Mouse (Mus musculus) liver (tissue): Measurements from ENCODE around the gene Rab11fip3.
"Not testable (repeated sequence)": the region's sequence is repeated elsewhere in the genome, so short reads cannot be mapped to it uniquely, and the experiment has no call there.

Experiments
- DNase-seq: peaks from one replicate; pipeline ENCODE4 v3.0.0-alpha.2; 2020; ENCODE audit warnings: mixed read lengths

Rab11fip3 gene

DNA sequence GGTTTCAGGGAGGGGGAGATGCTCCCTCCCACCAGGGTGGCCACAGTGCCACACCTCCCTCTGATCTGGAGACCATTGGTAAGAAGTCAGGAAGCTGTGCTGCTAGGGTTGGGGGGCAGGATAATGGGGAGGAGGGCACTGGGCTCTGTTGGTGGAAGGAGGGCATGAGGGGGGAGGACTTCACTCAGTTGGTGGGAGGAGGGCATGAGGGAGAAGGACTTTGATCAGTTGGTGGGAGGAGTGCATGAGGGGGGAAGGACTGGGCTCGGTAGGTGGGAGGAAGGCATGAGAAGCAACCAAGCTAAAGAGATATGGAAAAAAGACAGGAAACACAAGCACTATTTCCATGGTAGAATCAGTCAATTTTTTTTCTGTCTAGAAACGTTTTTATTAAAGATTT, 11.5 kb upstream of the Rab11fip3 start:
- no peak for DNase-seq

DNA sequence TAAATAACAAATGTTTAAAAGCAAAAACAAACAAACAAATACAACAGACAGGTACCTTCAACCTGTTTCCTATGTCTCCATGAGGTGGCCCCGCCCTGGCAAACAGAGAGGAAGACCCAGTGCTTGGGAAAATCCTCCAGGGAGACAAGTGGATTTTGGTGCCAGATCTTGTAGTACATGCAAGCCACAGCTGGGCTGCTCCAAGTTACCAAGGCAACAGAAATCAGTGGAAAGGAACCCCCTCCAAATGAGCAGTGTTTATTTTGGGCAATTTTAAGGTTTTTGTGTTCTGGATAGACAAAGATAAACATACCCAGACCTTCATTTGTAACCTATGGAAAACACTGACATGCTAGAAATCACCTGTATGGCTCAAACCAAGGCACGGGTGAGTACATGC, 9.5 kb upstream of the Rab11fip3 start:
- DNase-seq, result no peak

DNA sequence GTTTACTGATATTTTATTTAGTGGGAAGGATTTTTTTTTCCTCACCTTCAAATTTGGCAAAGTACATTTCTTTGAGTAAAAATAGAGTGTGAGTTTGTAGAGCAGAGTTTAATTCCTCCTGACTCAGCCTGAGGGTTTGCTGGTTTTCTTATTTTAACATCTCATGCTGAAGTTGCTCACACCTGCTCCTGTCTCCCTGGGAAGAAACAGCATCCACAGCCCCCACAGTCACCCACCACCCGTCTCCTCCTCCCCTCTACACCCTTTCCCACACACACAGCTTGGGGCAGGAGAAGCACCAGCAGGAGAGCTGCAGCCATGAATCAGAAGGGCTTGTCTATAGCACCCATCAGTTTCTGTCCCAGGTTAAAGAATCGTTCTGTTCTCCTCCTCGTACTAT, 5.9 kb upstream of the Rab11fip3 start:
- no peak for DNase-seq

DNA sequence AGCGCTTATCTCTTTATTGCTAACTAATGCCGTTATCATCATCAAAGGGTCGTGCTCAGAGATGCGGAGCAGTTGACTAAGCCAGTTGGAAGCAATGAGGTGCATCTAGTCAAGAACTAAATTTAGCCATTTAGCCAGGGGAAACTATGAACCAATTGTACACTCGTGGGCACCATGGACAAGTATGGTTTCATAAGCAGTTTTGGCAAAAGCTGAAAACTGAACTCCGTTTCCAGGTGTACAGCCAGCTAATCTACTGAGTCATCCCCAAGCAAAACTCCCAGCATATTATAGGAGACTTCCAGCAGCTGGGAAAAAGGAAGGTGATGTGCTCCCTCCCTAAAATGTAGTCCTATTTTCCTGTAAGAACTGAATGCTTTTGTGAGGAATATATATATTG, 781 bp upstream of the Rab11fip3 start:
- DNase-seq, result no peak

DNA sequence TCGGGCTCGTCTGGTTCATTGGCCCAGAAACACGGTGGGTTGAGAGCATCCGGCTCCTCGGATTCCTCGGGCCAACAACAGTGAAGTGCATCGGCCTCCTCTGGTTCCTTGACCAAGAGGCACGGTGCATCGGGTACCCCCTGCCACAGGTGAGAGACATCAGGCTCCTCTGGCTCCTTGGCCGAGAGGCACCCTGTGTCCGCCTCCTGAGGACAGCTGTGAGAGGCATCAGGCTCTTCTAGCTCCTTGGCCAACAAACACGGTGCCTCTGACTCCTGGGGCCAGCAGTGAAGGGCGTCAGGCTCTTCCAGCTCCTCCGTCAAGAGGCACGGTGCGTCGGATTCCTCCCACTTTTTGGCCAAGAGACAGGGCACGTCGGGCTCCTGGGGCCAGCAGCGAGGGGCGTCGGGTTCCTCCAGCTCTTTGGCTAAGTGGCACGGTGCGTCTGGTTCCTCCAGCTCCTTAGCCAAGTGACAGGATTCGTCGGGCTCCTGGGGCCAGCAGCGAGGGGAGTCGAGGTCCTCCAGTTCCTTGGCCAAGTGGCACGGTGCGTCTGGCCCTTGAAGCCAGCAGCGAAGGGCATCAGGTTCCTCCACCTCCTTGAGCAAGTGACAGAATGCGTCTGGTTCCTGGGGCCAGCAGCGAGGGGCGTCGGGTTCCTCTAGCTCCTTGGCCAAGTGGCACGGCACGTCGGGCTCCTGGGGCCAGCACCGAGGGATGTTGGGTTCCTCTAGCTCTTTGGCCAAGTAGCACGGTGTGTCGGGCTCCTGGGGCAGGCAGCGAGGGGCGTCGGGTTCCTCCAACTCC, 1.1 kb downstream of the Rab11fip3 start:
- DNase-seq, result no peak

DNA sequence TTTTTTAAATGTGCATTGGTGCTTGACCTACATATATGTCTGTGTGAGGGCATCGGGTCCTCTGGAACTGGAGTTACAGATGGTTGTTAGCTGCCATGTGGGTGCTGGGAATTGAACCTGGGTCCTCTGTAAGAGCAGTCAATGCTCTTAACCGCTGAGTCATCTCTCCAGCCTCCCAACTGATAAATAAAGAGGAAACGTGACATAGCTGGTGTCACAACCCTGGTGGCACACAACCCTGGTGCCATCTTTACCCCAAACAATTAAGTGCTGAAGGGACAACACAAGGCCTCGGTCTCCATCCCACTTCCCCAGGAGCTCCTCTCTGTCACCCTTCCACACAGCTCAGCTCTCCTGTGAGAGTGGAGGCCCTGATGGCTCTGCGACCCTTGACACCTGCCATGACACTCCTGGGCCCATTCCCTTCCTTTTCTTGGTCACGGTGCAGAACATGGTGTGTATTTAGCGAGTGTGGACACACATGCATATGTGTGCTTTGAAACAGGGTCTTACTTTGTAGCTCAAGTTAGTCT, 2.8 kb downstream of the Rab11fip3 start:
- no peak for DNase-seq

DNA sequence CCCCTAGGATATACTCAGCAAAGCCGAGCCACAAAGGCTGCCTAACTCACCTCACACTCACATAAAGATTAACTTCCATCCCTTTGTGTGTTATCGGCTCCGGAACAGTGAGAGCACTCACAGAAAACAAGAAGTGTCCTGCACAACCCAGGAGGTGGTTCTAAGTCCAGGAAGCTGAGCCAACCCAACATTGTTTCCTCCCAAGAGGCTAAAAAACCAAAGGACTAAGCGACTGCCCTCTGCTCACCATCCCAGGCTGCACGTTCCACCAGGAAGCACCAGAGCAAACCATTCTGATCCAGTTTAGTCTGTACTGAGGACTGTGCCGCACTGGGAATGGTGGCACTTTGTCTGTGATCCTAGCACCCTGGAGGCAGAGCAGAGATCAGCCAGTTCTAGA, 4.4 kb downstream of the Rab11fip3 start:
- DNase-seq, result no peak

DNA sequence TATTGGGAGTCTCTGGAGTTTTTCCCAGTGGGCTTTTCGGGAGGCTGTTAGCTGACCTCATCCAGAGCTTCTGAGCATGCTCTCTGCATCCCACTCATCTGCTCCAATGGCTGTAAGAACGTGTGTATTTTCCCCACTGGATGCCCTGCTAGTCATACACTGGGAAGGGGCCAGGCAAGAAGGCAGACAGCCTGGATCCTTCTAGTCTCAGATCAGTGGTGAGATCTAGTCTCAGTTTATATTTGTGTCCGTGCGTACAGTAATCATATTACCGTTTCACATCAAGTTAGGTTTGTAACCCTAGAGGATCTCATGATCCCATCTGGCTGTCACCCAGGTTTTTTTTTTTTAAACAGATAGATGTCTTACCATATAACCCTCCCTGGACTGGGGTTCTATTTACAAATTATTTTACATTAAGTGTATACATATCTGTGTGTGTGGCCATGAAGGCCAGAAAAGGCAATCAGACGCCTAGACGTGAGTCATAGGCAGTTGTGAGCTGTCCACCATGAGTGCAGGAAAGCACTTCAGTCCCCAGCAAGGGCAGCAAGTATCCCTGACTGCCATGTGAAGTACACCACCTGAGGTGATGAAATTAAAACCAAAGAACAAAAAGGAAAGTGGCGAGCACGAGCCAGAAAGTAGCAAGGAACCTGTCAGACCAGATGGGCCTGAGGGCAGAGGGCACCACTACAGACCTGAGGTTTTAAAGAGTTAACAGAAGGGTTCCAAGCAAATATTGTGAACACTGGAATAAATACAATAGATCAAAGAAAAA, 11.4 kb downstream of the Rab11fip3 start:
- no peak for DNase-seq

DNA sequence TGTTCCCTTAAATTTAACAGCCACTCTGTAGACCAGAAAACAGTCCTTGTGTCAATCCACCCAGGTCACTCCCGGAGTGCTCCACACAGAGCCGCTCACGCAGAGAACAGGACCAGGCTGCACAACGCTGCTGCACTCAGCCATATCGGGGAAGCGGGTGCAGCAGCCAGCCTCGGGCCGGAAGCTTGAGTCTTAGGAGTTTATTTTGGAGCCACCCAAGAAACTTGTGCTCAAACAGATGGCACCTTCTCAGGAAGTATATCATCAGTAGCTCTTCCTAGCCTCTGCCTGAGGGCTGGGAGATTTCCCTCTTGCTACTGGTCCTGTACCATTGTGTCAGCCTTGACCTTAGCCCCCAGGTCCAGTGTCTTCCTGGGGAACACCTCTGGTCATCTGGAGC, 12.1 kb downstream of the Rab11fip3 start:
- DNase-seq, result no peak

DNA sequence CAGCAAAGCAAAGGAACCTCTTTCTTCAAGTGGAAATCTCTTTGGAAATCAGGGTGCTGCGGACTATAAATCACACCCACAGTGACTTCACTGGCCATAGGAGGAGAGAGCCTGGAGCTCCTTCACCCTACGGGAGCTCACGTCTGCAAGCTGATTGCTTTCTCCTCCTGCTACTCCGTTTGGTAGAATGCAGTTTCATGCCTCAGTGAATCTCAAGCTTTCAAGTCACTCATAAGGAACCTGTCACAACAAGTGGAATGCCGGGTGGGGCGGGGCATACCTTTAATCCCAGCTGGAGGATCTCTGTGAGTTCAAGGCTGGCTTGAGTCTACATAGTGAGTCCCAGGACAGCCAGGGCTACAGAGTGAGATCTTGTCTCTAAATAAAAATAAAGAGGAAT, 14.2 kb downstream of the Rab11fip3 start:
- no peak for DNase-seq

DNA sequence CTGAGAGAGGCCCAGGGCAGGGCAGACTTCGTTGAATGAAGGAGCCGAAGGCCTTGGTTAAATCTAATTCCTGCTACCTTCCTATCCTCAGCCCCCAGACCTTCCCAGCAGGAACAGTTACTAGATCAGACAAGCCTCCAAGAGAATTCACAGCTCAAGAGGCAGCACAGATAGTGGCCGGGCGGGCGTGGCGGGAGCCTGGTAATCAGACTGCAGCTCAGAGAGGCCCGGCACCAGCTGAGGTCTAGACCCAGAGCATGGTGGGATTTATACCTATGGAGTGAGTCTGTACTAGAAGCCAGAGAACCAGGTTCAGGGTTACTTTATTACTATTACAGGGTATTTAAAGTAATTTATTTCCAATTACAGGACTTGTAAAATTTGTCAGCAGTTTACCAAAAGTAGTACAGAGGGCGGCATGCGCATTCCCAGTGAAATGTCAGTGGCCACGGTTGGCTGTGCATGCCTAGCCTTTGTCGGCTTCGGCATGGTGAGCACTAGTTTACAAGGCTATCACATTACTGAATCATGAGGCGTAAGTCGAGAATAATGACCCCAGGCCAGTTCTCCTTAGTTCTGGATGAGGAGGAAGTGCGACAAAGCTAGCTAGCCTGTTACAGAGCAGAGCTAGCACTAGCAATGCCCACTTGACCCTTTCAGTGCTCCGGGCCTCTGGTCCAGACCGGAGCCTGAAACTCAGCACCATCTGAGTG, 15.1 kb downstream of the Rab11fip3 start:
- peak; percentile 50 for DNase-seq

DNA sequence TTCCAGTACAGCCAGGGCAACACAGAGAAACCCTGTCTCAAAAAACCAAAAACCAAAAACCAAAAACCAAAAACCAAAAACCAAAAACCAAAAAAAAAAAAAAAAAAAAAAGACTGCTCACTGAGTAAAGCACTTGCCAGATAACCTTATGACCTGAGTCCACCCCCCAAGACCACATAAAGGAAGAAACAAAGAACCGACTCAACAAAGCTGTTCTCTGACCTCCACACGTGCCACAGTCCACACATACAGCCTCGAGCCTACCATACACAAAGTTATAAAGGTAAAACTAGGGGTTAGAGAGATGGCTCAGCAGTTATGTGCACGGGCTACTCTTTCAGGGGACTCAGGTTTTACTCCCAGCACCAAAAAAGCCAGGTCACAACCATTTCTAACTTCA, 16.6 kb downstream of the Rab11fip3 start:
- no peak for DNase-seq

DNA sequence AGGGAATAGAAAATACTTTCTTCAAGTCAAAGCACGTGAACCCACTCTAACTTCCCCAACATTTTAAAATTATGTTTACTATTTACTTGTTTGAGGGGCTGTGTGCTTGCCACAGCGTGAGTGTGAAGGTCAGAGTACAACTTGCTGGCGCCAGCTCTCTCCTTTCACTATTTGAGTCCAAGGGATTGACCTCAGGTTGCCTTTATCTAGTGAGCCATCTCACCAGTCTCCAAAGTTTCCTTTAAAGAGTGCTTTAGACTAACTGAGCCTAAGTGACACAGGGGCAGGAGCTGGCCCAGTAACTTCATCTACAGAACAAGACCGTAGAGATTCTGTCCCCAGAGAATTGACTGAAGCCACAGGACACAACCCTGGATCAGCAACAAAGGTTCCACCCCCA, 17.3 kb downstream of the Rab11fip3 start:
- DNase-seq, result no peak

DNA sequence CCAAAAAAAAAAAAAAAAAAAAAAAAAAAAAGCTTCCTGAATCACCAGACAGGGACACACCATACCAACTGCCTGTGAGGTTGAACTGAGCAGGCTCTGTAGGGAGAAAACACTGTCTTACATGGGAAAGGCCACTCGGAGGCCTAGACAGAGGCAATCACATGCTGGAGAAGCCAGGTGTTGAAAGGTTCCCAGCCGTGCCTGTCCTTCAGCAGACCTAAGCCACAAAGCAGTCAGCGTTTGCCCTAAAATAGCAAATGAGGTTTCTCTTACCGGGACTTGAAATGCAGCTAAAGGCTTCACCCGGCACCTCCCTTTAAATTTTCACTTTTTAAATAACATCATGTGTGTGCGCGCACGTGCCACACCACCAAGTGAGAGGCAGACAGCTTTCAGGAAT, 21.2 kb downstream of the Rab11fip3 start:
- no peak for DNase-seq

DNA sequence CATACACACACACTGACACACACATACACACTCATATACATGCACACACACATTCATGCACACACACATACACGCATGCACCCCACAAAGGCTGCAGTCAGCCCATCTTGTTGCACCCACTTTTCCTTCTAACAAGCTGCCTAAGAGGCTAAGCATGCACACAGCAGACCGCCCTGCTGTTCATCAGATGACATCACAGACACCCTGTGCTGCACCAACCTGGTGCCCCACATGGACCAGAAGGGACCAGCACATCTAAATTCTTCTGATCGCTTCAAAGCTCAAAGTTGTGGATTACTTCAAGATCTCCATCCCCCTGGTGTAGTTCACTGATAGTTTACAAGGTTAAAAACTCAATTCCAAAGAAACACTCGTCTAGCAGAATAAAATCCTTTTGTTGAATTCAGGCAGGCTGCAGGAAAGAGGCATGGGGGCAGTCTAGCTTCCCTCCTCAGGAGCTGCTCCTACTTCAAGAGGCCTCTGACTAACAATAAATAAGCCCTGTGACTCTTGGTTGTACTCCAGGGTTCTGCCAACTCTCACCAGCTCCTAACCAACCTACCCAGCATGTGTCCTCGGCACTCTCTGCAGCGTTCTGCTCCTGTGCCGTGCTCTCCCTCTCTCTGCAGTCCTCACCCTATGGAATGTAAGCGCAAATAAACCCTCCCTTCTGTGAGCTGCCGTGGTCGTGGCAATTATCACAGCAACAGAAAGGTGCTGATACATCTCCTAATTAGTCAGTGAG, 22.9 kb downstream of the Rab11fip3 start:
- DNase-seq, result no peak

DNA sequence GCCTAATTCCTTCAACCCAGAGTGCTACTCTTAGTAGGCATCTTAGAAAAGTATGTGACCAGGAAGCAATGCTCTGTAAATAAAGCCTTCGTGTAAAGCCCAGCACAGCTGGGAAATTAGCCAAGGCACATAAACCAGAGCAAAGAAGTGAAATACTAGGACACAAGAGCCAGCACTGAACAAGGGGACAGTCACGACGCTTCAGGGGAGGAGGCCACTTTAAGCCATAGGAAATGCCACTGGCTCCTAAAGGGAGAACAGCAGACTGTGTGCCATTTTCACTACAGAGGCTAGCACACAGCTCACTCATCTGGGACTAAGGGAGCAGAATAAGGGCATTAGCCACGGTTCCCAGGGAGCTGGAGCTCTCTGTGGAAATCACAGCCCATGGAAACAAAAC, 24.1 kb downstream of the Rab11fip3 start:
- DNase-seq, result no peak

DNA sequence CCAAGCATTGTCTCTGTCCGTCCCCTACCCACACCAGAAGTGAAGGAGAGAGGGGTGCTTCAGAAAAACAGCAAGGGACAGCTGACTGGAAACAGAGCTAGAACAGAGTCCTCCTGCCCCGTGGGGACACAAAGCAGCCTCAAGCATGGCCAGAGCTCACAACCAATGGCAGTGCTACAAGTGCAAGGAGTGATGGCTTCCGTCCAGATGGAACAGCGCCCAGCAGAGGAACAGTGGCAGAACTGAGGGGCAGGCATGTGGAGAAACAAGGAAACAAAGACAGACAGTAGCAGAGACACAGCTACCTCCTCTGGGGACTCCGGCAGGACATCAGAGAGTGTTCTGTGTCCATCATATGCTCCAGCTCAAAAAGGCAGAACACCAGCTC, 26.1 kb downstream of the Rab11fip3 start:
- DNase-seq, result no peak

DNA sequence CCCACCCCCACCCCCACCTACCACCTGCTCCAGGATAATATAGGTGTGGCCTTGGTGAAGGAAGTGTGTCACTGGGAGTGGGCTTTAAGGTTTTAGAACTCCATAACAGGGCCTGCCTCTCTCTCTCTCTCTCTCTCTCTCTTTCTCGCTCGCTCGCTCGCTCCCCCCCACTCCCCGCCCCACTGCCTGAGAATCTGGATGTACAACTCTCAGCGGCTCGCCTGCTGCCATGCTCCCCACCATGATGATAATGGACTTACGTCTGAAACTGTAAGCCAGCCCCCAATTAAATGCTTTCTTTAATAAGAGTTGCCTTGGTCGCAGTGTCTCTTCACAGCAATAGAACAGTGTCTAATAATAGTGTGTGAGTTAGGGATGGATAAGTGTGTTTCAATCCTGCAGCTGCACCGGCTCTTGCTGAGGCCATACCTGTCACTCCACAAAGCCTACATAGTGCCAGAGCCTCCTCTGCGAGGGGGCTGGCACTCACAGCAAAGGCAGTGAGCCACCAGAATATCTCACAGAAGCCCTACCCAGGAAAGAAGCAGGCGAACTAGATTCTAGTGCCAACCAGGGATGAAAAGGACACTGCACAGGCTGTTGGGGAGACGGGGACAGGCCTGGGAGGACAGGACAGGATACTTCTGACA, 26.6 kb downstream of the Rab11fip3 start:
- no peak for DNase-seq

DNA sequence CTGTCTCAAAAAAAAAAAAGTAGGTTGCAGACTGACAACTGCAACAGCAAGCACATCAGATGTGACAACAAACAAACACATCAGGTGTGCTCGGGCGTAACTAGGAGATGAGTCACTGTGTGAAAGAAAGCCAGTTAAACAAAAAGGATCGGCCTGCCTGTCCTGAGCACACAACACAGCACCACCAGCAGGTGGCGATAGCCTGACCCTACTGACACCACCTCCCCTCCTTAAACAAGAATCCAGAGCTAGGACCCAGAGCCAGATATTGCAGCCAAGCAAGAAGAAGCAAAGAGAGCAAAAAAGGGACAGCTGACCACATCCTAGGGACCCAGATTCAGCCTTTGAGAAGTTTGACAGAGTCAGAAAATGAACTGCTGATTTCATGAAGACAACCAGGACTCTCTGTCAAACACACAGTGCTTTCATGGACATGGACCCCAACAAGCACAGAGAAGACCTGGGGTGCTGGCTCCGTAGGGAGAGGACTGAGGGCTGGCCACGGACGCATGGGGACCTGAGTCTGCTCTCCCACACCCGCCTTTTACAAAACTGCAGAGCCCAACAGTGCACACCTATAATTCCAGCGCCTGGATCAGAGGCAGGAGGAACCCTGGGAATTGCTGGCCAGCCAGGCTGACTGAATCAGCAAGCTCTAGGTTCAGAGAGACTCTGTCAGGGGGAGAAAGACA, 28.1 kb downstream of the Rab11fip3 start:
- peak; percentile 55 for DNase-seq

DNA sequence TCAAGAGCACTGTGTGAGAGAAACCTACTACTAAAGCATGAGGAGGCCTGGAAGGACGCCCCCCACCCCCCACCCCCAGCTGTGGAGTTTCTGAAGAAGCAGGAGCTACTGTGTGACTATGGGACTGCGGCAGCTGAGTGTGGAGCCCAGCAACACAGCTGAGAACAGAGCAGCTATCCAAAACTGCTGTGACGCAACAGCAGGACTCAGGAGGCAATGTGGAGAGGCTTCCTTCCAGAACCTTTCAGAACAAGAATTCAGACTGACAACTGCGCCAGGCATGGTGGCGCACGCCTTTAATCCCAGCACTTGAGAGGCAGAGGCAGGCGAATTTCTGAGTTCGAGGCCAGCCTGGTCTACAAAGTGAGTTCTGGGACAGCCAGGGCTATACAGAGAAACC, 28.6 kb downstream of the Rab11fip3 start:
- DNase-seq, result not testable (repeated sequence)

DNA sequence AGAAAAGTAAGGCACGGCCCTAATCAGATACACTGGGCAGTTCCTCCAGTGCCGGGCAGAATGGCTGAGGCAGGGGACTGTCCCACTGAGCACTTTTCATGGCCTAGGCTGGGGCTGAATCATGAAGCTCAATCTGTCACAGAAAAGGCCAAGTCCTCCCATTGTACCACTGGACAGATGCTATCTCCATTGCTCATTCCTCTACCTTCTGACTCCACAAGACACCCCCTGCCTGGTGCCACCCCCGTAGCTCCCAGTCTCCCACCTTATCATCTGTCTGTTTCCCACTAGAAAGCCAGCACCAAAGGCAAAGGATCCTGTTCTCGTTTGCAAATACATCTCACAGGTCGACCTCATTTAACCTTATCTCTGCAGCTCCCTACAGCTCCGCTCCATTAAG, 37.3 kb downstream of the Rab11fip3 start:
- DNase-seq, result no peak

DNA sequence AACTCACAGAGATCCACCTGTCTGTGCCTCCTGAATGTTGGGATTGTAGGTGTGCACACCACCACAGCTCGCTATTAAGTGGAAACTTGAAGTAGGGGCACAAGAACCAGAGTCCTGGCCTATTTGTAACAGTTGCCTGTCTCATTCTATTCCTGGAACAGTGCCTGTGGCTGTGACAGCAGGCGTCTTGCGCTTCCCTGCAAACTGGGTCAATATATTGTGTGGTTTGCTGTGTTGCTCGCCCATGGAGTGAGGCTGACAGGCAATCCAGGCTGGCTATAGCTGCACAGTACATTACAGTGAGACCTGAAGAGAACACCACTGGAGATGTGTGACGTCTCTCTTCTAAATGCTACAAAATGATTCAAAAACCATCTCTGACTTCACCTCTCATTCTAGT, 37.8 kb downstream of the Rab11fip3 start:
- no peak for DNase-seq
